Mouse (Mus musculus): ENCODE data around the gene Skil.

Skil gene

GRCm38 (mm10) chr3:31094531-31095178, at the start of gene Skil:
Gene Skil, plus strand, starts transcription at chr3:31095058.
- in situ Hi-C loops (cut with MboI; ENCODE audit: low pct_unique_long_range_greater_than_20kb in 1 of 2, low sequenced_read_pairs in 2 of 2, unreplicated experiment in 1 of 2), result loop anchor here in 1 of 2 experiments (5.0 kb wide), 1 partner anchor 37 kb away; no protein-coding TSS in a partner anchor

GRCm38 (mm10) chr3:31047263-31047662, 47.6 kb upstream of the Skil start:
- in situ Hi-C loops (cut with MboI; ENCODE audit: low pct_unique_long_range_greater_than_20kb in 1 of 2, low sequenced_read_pairs in 2 of 2, unreplicated experiment in 1 of 2), result no loop called here

- in situ Hi-C loops (cut with MboI; ENCODE audit: low pct_unique_long_range_greater_than_20kb in 1 of 2, low sequenced_read_pairs in 2 of 2, unreplicated experiment in 1 of 2), result no loop called here
Measured at GRCm38 (mm10) chr3:31049087-31049486, 45.8 kb upstream of the Skil start.

- in situ Hi-C loops (cut with MboI; ENCODE audit: low pct_unique_long_range_greater_than_20kb in 1 of 2, low sequenced_read_pairs in 2 of 2, unreplicated experiment in 1 of 2), result no loop called here
Measured at GRCm38 (mm10) chr3:31050375-31050774, 44.5 kb upstream of the Skil start.

- in situ Hi-C loops (cut with MboI; ENCODE audit: low pct_unique_long_range_greater_than_20kb in 1 of 2, low sequenced_read_pairs in 2 of 2, unreplicated experiment in 1 of 2), result no loop called here
Measured at GRCm38 (mm10) chr3:31051730-31052129, 43.1 kb upstream of the Skil start.

- in situ Hi-C loops (cut with MboI; ENCODE audit: low pct_unique_long_range_greater_than_20kb in 1 of 2, low sequenced_read_pairs in 2 of 2, unreplicated experiment in 1 of 2), result no loop called here
Measured at GRCm38 (mm10) chr3:31053191-31053590, 41.7 kb upstream of the Skil start.

GRCm38 (mm10) chr3:31054888-31055287, 40.0 kb upstream of the Skil start:
- in situ Hi-C loops (cut with MboI; ENCODE audit: low pct_unique_long_range_greater_than_20kb in 1 of 2, low sequenced_read_pairs in 2 of 2, unreplicated experiment in 1 of 2), result loop anchor here (5.0 kb wide), 2 partner anchors 37 to 82 kb away; no protein-coding TSS in a partner anchor

GRCm38 (mm10) chr3:31056047-31056650, 38.7 kb upstream of the Skil start:
- in situ Hi-C loops (cut with MboI; ENCODE audit: low pct_unique_long_range_greater_than_20kb in 1 of 2, low sequenced_read_pairs in 2 of 2, unreplicated experiment in 1 of 2), result loop anchor here (5.0 kb wide), 2 partner anchors 36 to 81 kb away; no protein-coding TSS in a partner anchor

GRCm38 (mm10) chr3:31056651-31057627, 37.9 kb upstream of the Skil start:
- in situ Hi-C loops (cut with MboI; ENCODE audit: low pct_unique_long_range_greater_than_20kb in 1 of 2, low sequenced_read_pairs in 2 of 2, unreplicated experiment in 1 of 2), result loop anchor here (5.0 kb wide), 2 partner anchors 35 to 80 kb away; no protein-coding TSS in a partner anchor

- in situ Hi-C loops (cut with MboI; ENCODE audit: low pct_unique_long_range_greater_than_20kb in 1 of 2, low sequenced_read_pairs in 2 of 2, unreplicated experiment in 1 of 2), result no loop called here
Measured at GRCm38 (mm10) chr3:31060745-31061102, 34.1 kb upstream of the Skil start.

GRCm38 (mm10) chr3:31061103-31061785, 33.6 kb upstream of the Skil start:
- in situ Hi-C loops (cut with MboI; ENCODE audit: low pct_unique_long_range_greater_than_20kb in 1 of 2, low sequenced_read_pairs in 2 of 2, unreplicated experiment in 1 of 2), result no loop called here

- in situ Hi-C loops (cut with MboI; ENCODE audit: low pct_unique_long_range_greater_than_20kb in 1 of 2, low sequenced_read_pairs in 2 of 2, unreplicated experiment in 1 of 2), result no loop called here
Measured at GRCm38 (mm10) chr3:31061786-31062120, 33.1 kb upstream of the Skil start.

- in situ Hi-C loops (cut with MboI; ENCODE audit: low pct_unique_long_range_greater_than_20kb in 1 of 2, low sequenced_read_pairs in 2 of 2, unreplicated experiment in 1 of 2), result no loop called here
Measured at GRCm38 (mm10) chr3:31062325-31062724, 32.5 kb upstream of the Skil start.

GRCm38 (mm10) chr3:31068482-31068881, 26.4 kb upstream of the Skil start:
- in situ Hi-C loops (cut with MboI; ENCODE audit: low pct_unique_long_range_greater_than_20kb in 1 of 2, low sequenced_read_pairs in 2 of 2, unreplicated experiment in 1 of 2), result no loop called here

- in situ Hi-C loops (cut with MboI; ENCODE audit: low pct_unique_long_range_greater_than_20kb in 1 of 2, low sequenced_read_pairs in 2 of 2, unreplicated experiment in 1 of 2), result no loop called here
Measured at GRCm38 (mm10) chr3:31071804-31072203, 23.1 kb upstream of the Skil start.

- in situ Hi-C loops (cut with MboI; ENCODE audit: low pct_unique_long_range_greater_than_20kb in 1 of 2, low sequenced_read_pairs in 2 of 2, unreplicated experiment in 1 of 2), result no loop called here
Measured at GRCm38 (mm10) chr3:31075808-31076207, 19.1 kb upstream of the Skil start.

GRCm38 (mm10) chr3:31077068-31077703, 17.7 kb upstream of the Skil start:
- in situ Hi-C loops (cut with MboI; ENCODE audit: low pct_unique_long_range_greater_than_20kb in 1 of 2, low sequenced_read_pairs in 2 of 2, unreplicated experiment in 1 of 2), result no loop called here

- in situ Hi-C loops (cut with MboI; ENCODE audit: low pct_unique_long_range_greater_than_20kb in 1 of 2, low sequenced_read_pairs in 2 of 2, unreplicated experiment in 1 of 2), result no loop called here
Measured at GRCm38 (mm10) chr3:31079450-31079849, 15.4 kb upstream of the Skil start.
